Mouse (Mus musculus) ES-E14 (cell line): ENCODE data around the gene Krba1. TPM values are rescaled to one million over a fixed set of nuclear protein-coding genes. Genes with fewer than 3 reads are reported as not detected.

Experiments
- DNase-seq: peaks from one replicate; pipeline ENCODE4 v3.0.0-alpha.2; 2013; ENCODE audit warnings: low read depth, low spot score
- H3K27ac ChIP-seq: 2 replicates; pipeline ENCODE4 v1.5.1; 2012; ENCODE audit warnings: low read depth, mild to moderate bottlenecking, low read length, moderate library complexity, mixed read lengths; ENCODE audit not compliant: poor library complexity, insufficient read depth, severe bottlenecking
- H3K36me3 ChIP-seq: 2 replicates; pipeline ENCODE4 v1.6.1; 2012; ENCODE audit warnings: mild to moderate bottlenecking, low read length, moderate library complexity, mixed read lengths; ENCODE audit not compliant: control insufficient read depth, poor library complexity, insufficient read depth, severe bottlenecking
- H3K4me1 ChIP-seq, 2 experiments: fragments of 150-350 bp in 1 of 2; sonication (generic) in 1 of 2; 2 replicates each; pipeline ENCODE4 v1.6.1; 2012; ENCODE audit warnings: low read length in 2 of 2, mild to moderate bottlenecking in 1 of 2, mixed read lengths in 1 of 2; ENCODE audit not compliant: control insufficient read depth in 2 of 2, insufficient read depth in 2 of 2, poor library complexity in 1 of 2
- H3K4me3 ChIP-seq, 2 experiments: fragments of 150-350 bp in 1 of 2; sonication (generic) in 1 of 2; 2 replicates each; pipeline ENCODE4 v1.5.1; 2012; ENCODE audit warnings: low read length in 2 of 2, low read depth in 1 of 2, mild to moderate bottlenecking in 1 of 2, mixed read lengths in 1 of 2; ENCODE audit not compliant: insufficient read depth in 1 of 2, poor library complexity in 1 of 2, severe bottlenecking in 1 of 2
- H3K9ac ChIP-seq: 2 replicates; pipeline ENCODE4 v1.6.1; 2012; ENCODE audit warnings: low read depth, mild to moderate bottlenecking, low read length, mixed read lengths; ENCODE audit not compliant: poor library complexity, insufficient read depth, severe bottlenecking
- H3K9me3 ChIP-seq: fragments of 150-350 bp; sonication (generic); 2 replicates; pipeline ENCODE4 v1.6.1; 2012; ENCODE audit warnings: low read depth, mild to moderate bottlenecking, low read length; ENCODE audit not compliant: control insufficient read depth, insufficient read depth
- CHD2 ChIP-seq: IDR thresholded peaks from 2 replicates; pipeline ENCODE4 v1.6.1; 2014; ENCODE audit warnings: mild to moderate bottlenecking, low read depth, low read length, inconsistent platforms
- HCFC1 ChIP-seq: IDR thresholded peaks from 2 replicates; pipeline ENCODE4 v1.6.1; 2012; ENCODE audit warnings: low read length, inconsistent platforms, borderline replicate concordance; ENCODE audit not compliant: insufficient read depth
- MAFK ChIP-seq: IDR thresholded peaks from 2 replicates; pipeline ENCODE4 v1.6.1; 2014; ENCODE audit warnings: mild to moderate bottlenecking, low read depth, low read length, inconsistent platforms; ENCODE audit not compliant: insufficient read depth
- ZC3H11A ChIP-seq: IDR thresholded peaks from 2 replicates; pipeline ENCODE4 v1.6.1; 2012; ENCODE audit warnings: low read depth, mild to moderate bottlenecking, inconsistent platforms, low read length, borderline replicate concordance
- ZNF384 ChIP-seq: IDR thresholded peaks from 2 replicates; pipeline ENCODE4 v1.6.1; 2012; ENCODE audit warnings: low read depth, low read length, inconsistent platforms
- in situ Hi-C, 2 experiments: fragments of 600-800 bp; cut with MboI; formaldehyde crosslinking; loops; one replicate each; pipeline ENCODE4 v1.15.1; 2025; ENCODE audit warnings: low sequenced_read_pairs in 2 of 2, inconsistent platforms in 1 of 2; ENCODE audit not compliant: unreplicated experiment in 2 of 2
- total RNA-seq: library from RNA; depleted of rRNA; stranded (reverse); fragments of 300-350 nt; gene quantifications from 2 replicates; pipeline ENCODE4 v1.2.3, GENCODE M21; 2012

Krba1 gene
- total RNA-seq, 1 experiment, result 22.8 TPM

GRCm38 (mm10) chr6:48439654-48440053, 44.3 kb downstream of the Krba1 start:
- no peaks in the 10 kb centered on the region for H3K9me3 ChIP-seq
- no peak overlapping the region for H3K9ac ChIP-seq
- H3K27ac ChIP-seq, result no peak overlapping the region
- DNase-seq, result no peak
- peaks cover 2 to 20% of the 10 kb centered on the region in 2 experiments; a peak in 2 of 4 replicates for H3K4me1 ChIP-seq
- no peaks in the 10 kb centered on the region for H3K36me3 ChIP-seq
- TF ChIP-seq MAFK (no peak), CHD2 (no peak), ZNF384 (no peak), HCFC1 (no peak), ZC3H11A (no peak)
- in situ Hi-C loops, result no loop called here
- no peak overlapping the region for H3K4me3 ChIP-seq

GRCm38 (mm10) chr6:48440306-48441014, 45.1 kb downstream of the Krba1 start:
- no peaks in the 10 kb centered on the region for H3K36me3 ChIP-seq
- H3K27ac ChIP-seq, result no peak overlapping the region
- no peak overlapping the region for H3K4me3 ChIP-seq
- in situ Hi-C loops, result no loop called here
- no peaks in the 10 kb centered on the region for H3K9me3 ChIP-seq
- no peak overlapping the region for H3K9ac ChIP-seq
- no peak for DNase-seq
- peaks cover 2 to 20% of the 10 kb centered on the region in 2 experiments; a peak in 2 of 4 replicates for H3K4me1 ChIP-seq
- TF ChIP-seq ZC3H11A, result no peak
- TF ChIP-seq MAFK, result no peak
- no peak for TF ChIP-seq CHD2
- no peak for TF ChIP-seq ZNF384
- no peak for TF ChIP-seq HCFC1

- Histone ChIP-seq H3K27ac (no peak overlapping the region), H3K4me1 (peaks cover 0 to 24% of the 10 kb centered on the region in 2 experiments; a peak in 2 of 4 replicates), H3K9me3 (no peaks in the 10 kb centered on the region), H3K9ac (peak overlapping the region; percentile 22; the same call in 1 of the 2 replicates), H3K4me3 (peak overlapping the region; percentile 51 to 80), H3K36me3 (no peaks in the 10 kb centered on the region)
- no peak for TF ChIP-seq ZNF384
- TF ChIP-seq MAFK, result no peak
- TF ChIP-seq CHD2, result no peak
- no peak for TF ChIP-seq ZC3H11A
- TF ChIP-seq HCFC1, result no peak
- peak; percentile 85 for DNase-seq
- in situ Hi-C loops, result no loop called here
These were observed 48.4 kb downstream of the Krba1 start for GRCm38 (mm10) chr6:48443592-48444309.

- in situ Hi-C loops, result no loop called here
- Histone ChIP-seq H3K4me3 (peak overlapping the region; percentile 71 to 80), H3K27ac (peak overlapping the region; percentile 54; the same call in 1 of the 2 replicates), H3K36me3 (no peaks in the 10 kb centered on the region), H3K4me1 (peaks cover 0 to 18% of the 10 kb centered on the region in 2 experiments; a peak in 2 of 4 replicates), H3K9me3 (no peaks in the 10 kb centered on the region), H3K9ac (peak overlapping the region; percentile 62)
- DNase-seq, result peak; percentile 75
- TF ChIP-seq MAFK, result no peak
- no peak for TF ChIP-seq ZNF384
- no peak for TF ChIP-seq CHD2
- no peak for TF ChIP-seq HCFC1
- no peak for TF ChIP-seq ZC3H11A
These were observed 49.2 kb downstream of the Krba1 start for GRCm38 (mm10) chr6:48444310-48445180.
